Mouse (Mus musculus): Measurements from ENCODE around the gene Paox.

The Paox gene

GRCm38 (mm10) chr7:140115583-140116328 lies at the start of gene Paox:
Paox (plus strand) TSS chr7:140115799.
- DNase-seq (ENCODE audit: extremely low read depth, low read depth): no peak

GRCm38 (mm10) chr7:140067397-140067796 lies 48.2 kb upstream of the Paox start:
- DNase-seq (ENCODE audit: extremely low read depth, low read depth): no peak

- no peak for DNase-seq (ENCODE audit: extremely low read depth, low read depth)
Observed at GRCm38 (mm10) chr7:140070042-140070711, 45.4 kb upstream of the Paox start.

- DNase-seq (ENCODE audit: extremely low read depth, low read depth): peak; percentile 43
Observed at GRCm38 (mm10) chr7:140077698-140078097, 37.9 kb upstream of the Paox start.

GRCm38 (mm10) chr7:140078711-140079110 lies 36.9 kb upstream of the Paox start:
- peak; percentile 57 for DNase-seq (ENCODE audit: extremely low read depth, low read depth)

GRCm38 (mm10) chr7:140080503-140081156 lies 35.0 kb upstream of the Paox start:
- DNase-seq (ENCODE audit: extremely low read depth, low read depth): no peak

GRCm38 (mm10) chr7:140081408-140082241 lies 34.0 kb upstream of the Paox start:
- DNase-seq (ENCODE audit: extremely low read depth, low read depth): no peak

GRCm38 (mm10) chr7:140082242-140082678 lies 33.3 kb upstream of the Paox start, which contains the start of gene Caly:
Caly (minus strand) TSS chr7:140082548.
- no peak for DNase-seq (ENCODE audit: extremely low read depth, low read depth)

- no peak for DNase-seq (ENCODE audit: extremely low read depth, low read depth)
Observed at GRCm38 (mm10) chr7:140090601-140091000, 25.0 kb upstream of the Paox start.

GRCm38 (mm10) chr7:140092924-140093528 lies 22.6 kb upstream of the Paox start, which contains the start of gene Prap1:
Prap1 (plus strand) TSS chr7:140093395.
- DNase-seq (ENCODE audit: extremely low read depth, low read depth): no peak

GRCm38 (mm10) chr7:140094954-140095353 lies 20.6 kb upstream of the Paox start:
- DNase-seq (ENCODE audit: extremely low read depth, low read depth): no peak

- DNase-seq (ENCODE audit: extremely low read depth, low read depth): no peak
Observed at GRCm38 (mm10) chr7:140095556-140095955, 20.0 kb upstream of the Paox start.

GRCm38 (mm10) chr7:140096055-140096454 lies 19.5 kb upstream of the Paox start:
- no peak for DNase-seq (ENCODE audit: extremely low read depth, low read depth)

GRCm38 (mm10) chr7:140098466-140098865 lies 17.1 kb upstream of the Paox start:
- DNase-seq (ENCODE audit: extremely low read depth, low read depth): peak; percentile 39

GRCm38 (mm10) chr7:140101498-140101897 lies 14.1 kb upstream of the Paox start:
- DNase-seq (ENCODE audit: extremely low read depth, low read depth): no peak

GRCm38 (mm10) chr7:140101993-140102860 lies 13.4 kb upstream of the Paox start, which contains the start of gene Fuom:
Fuom (minus strand) TSS chr7:140102441.
- peak; percentile 41 for DNase-seq (ENCODE audit: extremely low read depth, low read depth)

- no peak for DNase-seq (ENCODE audit: extremely low read depth, low read depth)
Observed at GRCm38 (mm10) chr7:140104009-140104408, 11.6 kb upstream of the Paox start.

GRCm38 (mm10) chr7:140111943-140112342 lies 3.7 kb upstream of the Paox start:
- DNase-seq (ENCODE audit: extremely low read depth, low read depth): no peak

- DNase-seq (ENCODE audit: extremely low read depth, low read depth): peak; percentile 68
Observed at GRCm38 (mm10) chr7:140116329-140117054, 893 bp downstream of the Paox start, which contains the start of gene Echs1. Echs1 (minus strand) TSS chr7:140116476.
